Mouse (Mus musculus) heart, adult 2 months (tissue): Measurements from ENCODE around the gene Adgrl1. TPM values are rescaled to one million over a fixed set of nuclear protein-coding genes. Genes with fewer than 3 reads are reported as not detected.

Experiments used
- DNase-seq, 2 experiments: peaks; one replicate each; pipeline ENCODE4 v3.0.0; 2021
- H3K27ac ChIP-seq: fragments of 200-600 bp; 2 replicates; pipeline ENCODE4 v1.8.1; 2022
- H3K27me3 ChIP-seq: fragments of 200-500 bp; 2 replicates; pipeline ENCODE4 v1.6.1; 2012; ENCODE audit warnings: mild to moderate bottlenecking, low read length, inconsistent platforms, mixed read lengths; ENCODE audit not compliant: control insufficient read depth, insufficient read depth
- H3K36me3 ChIP-seq: fragments of 200-500 bp; 2 replicates; pipeline ENCODE4 v1.6.1; 2012; ENCODE audit warnings: low read length, inconsistent platforms; ENCODE audit not compliant: control insufficient read depth, insufficient read depth
- H3K4me1 ChIP-seq: fragments of 200-500 bp; 2 replicates; pipeline ENCODE4 v1.6.1; 2011; ENCODE audit warnings: low read length; ENCODE audit not compliant: control insufficient read depth, insufficient read depth
- H3K4me3 ChIP-seq: fragments of 200-600 bp; 2 replicates; pipeline ENCODE4 v1.8.1; 2022
- H3K79me2 ChIP-seq: fragments of 200-500 bp; replicated peaks from 2 replicates; pipeline ENCODE4 v1.6.1; 2012; ENCODE audit warnings: mild to moderate bottlenecking, inconsistent platforms, low read length, moderate library complexity, mixed read lengths; ENCODE audit not compliant: control insufficient read depth, insufficient read depth
- H3K9ac ChIP-seq: fragments of 200-500 bp; 2 replicates; pipeline ENCODE4 v1.6.1; 2012; ENCODE audit warnings: low read depth, mild to moderate bottlenecking, control low read depth, inconsistent platforms, low read length, mixed read lengths
- CTCF ChIP-seq: fragments of 200-600 bp; IDR thresholded peaks from 2 replicates; pipeline ENCODE4 v1.8.1; 2022; ENCODE audit warnings: antibody characterized with exemption, mild to moderate bottlenecking, moderate library complexity
- EP300 ChIP-seq: fragments of 200-500 bp; IDR thresholded peaks from 2 replicates; pipeline ENCODE4 v1.6.1; 2011; ENCODE audit warnings: low read depth, low read length, control low read depth; ENCODE audit not compliant: insufficient read depth
- POLR2A ChIP-seq: fragments of 200-500 bp; IDR thresholded peaks from 2 replicates; pipeline ENCODE4 v1.6.1; 2011; ENCODE audit warnings: mild to moderate bottlenecking, low read depth, low read length, control low read depth; ENCODE audit not compliant: insufficient read depth
- WGBS: fragments of 180-500 bp; shearing (Covaris S2); methylation state at CpG from one replicate; pipeline ENCODE4 v1.1.7; 2018; 5-methylcytosine and 5-hydroxymethylcytosine counted together
- intact Hi-C: fragments of 180-260 bp; cut with DNase I; formaldehyde crosslinking; loops from one replicate; pipeline ENCODE4 v1.15.1; 2025
- polyA plus RNA-seq: library from polyadenylated mRNA; depleted of rRNA; stranded (reverse); fragments of >200 nt; gene quantifications from 2 replicates; pipeline ENCODE4 v1.2.3, GENCODE M21; 2012
- total RNA-seq, 2 experiments: library from RNA; stranded (reverse); gene quantifications; 2 replicates each; pipeline ENCODE4 v1.2.3; 2021

Adgrl1 gene
- total and polyA plus RNA-seq, 3 experiments = 11.3 to 33.8 (median 12.9) TPM

DNA sequence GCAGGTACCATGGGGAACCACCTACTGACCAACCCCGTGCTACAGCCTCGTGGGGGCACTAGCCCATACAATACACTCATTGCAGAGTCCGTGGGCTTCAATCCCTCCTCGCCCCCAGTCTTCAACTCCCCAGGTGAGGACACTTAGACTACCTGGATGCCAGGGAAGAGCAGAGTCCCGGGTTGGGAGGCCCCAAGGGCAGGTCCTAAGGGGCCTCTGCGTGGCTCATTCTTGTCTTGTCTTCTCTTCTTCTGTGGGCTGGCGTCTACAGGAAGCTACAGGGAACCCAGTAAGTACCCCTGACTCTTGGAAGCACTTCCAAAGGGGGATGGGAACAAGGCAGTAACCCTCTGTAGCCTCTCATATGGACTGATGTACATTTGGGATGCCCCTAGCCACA, 37.7 kb downstream of the Adgrl1 start:
- WGBS = 93% methylated on average over 7 of the region's 7 CpGs
- H3K27me3 ChIP-seq = no peaks in the 10 kb centered on the region
- H3K9ac ChIP-seq = no peak overlapping the region
- H3K36me3 ChIP-seq = no peaks in the 10 kb centered on the region
- TF ChIP-seq POLR2A (no peak), EP300 (no peak)
- intact Hi-C loops = no loop called here
- H3K4me3 ChIP-seq = no peak overlapping the region
- no peaks in the 10 kb centered on the region for H3K4me1 ChIP-seq
- DNase-seq = no peak
- H3K79me2 ChIP-seq = no peaks in the 10 kb centered on the region
- H3K27ac ChIP-seq = no peak overlapping the region

- H3K79me2 ChIP-seq = no peaks in the 10 kb centered on the region
- WGBS = 94% methylated on average over 15 of the region's 15 CpGs
- H3K4me1 ChIP-seq = no peaks in the 10 kb centered on the region
- no peak overlapping the region for H3K9ac ChIP-seq
- intact Hi-C loops = no loop called here
- no peaks in the 10 kb centered on the region for H3K36me3 ChIP-seq
- no peaks in the 10 kb centered on the region for H3K27me3 ChIP-seq
- no peak overlapping the region for H3K27ac ChIP-seq
- DNase-seq = peak in 1 of 2 experiments; percentile 15
- TF ChIP-seq EP300 (no peak), POLR2A (no peak), CTCF (no peak)
- H3K4me3 ChIP-seq = no peak overlapping the region
Measured at GRCm38 (mm10) chr8:83938330-83938729, 38.4 kb downstream of the Adgrl1 start.

DNA sequence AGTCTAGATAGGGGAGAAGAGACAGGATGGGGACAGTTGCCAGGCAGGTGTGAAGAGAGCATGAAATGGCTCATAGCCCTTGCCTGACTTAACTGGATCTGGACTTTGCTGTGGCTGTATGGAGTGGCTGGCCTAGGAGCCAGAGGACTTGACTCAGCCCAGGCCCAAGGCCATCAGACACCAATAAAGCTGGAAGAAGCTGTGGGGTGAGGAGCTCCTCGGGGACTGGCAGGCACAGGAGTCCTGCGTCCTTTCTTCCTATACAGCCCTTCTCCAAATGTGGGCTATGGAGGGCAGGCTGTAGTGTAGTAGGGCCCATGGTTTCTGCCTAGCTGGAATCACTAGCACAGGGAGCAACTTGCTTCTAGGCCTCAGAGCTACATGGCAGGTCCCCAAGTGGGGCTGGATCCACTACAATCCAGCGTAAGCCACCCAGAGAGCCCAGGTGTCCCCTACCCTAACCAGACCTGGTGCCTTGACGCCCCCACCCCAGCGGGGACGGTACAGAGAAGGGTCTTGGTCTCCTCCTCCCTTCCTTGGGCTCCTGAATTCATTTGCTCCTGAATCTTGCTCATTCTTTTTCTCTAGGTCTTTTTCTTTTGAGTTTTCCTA, 41.3 kb downstream of the Adgrl1 start:
- H3K27ac ChIP-seq = no peak overlapping the region
- no peaks in the 10 kb centered on the region for H3K4me1 ChIP-seq
- no peak overlapping the region for H3K4me3 ChIP-seq
- TF ChIP-seq POLR2A (no peak), CTCF (no peak), EP300 (no peak)
- no peaks in the 10 kb centered on the region for H3K36me3 ChIP-seq
- DNase-seq = no peak
- intact Hi-C loops = no loop called here
- H3K27me3 ChIP-seq = no peaks in the 10 kb centered on the region
- WGBS = 84% methylated on average over 6 of the region's 6 CpGs
- H3K9ac ChIP-seq = no peak overlapping the region
- no peaks in the 10 kb centered on the region for H3K79me2 ChIP-seq

GRCm38 (mm10) chr8:83942446-83942845, 42.5 kb downstream of the Adgrl1 start:
- no peak overlapping the region for H3K27ac ChIP-seq
- 80% methylated on average over 1 of the region's 1 CpGs for WGBS
- H3K79me2 ChIP-seq = no peaks in the 10 kb centered on the region

DNA sequence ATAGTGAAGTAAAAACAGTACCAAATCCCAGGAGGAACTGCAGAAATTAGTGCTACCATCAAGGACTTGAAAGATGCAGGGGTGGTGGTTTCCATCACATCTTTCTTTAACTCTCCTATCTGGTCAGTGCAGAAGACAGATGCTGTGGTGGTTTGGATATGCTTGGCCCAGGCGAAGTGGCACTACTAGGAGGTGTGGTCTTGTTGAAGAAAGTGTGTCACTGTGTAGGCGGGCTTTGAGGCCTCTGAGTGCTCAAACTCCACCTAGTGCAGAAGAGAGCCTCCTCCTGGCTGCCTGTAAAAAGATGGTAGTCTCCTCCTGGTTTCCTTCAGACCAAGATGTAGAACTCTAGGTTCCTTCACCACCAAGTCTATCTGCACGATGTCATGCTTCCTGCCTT, 45.6 kb downstream of the Adgrl1 start:
- H3K4me3 ChIP-seq = no peak overlapping the region
- 59% methylated on average over 3 of the region's 3 CpGs for WGBS
- no peak for DNase-seq
- H3K27me3 ChIP-seq = no peaks in the 10 kb centered on the region
- TF ChIP-seq EP300 (no peak), CTCF (no peak), POLR2A (no peak)
- no peaks in the 10 kb centered on the region for H3K79me2 ChIP-seq
- intact Hi-C loops = no loop called here
- H3K36me3 ChIP-seq = no peaks in the 10 kb centered on the region
- H3K9ac ChIP-seq = no peak overlapping the region
- no peak overlapping the region for H3K27ac ChIP-seq
- H3K4me1 ChIP-seq = no peaks in the 10 kb centered on the region

More at GRCm38 (mm10) chr8:83942446-83942845, 42.5 kb downstream of the Adgrl1 start:
- TF ChIP-seq EP300 (no peak), CTCF (no peak), POLR2A (no peak)
- Histone ChIP-seq H3K27me3 (no peaks in the 10 kb centered on the region), H3K9ac (no peak overlapping the region), H3K36me3 (no peaks in the 10 kb centered on the region), H3K4me3 (no peak overlapping the region), H3K4me1 (no peaks in the 10 kb centered on the region)
- no peak for DNase-seq
- intact Hi-C loops = no loop called here

DNA sequence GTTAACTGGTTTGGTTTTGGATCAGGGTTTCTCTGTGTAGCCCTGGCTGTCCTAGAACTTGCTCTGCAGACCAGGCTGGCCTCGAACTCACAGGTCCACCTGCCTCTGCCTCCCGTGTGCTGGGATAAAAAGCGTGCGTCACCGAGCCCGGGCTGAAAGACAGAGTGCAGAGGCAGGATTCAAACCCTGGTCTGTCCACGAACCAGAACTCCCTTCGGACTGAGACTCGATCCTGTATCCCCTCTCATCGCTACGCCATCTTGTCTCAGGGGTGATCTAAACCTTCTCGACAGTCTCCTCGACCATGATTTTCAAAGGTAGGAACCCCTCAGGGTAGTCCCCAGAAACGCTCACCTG, 54.8 kb downstream of the Adgrl1 start:
- H3K9ac ChIP-seq = peak overlapping the region; percentile 15; the same call in 1 of the 2 replicates

More for the DNA sequence above, 54.8 kb downstream of the Adgrl1 start:
- WGBS = 1% methylated on average over 14 of the region's 14 CpGs
- H3K36me3 ChIP-seq = no peaks in the 10 kb centered on the region
- TF ChIP-seq POLR2A (no peak), CTCF (no peak), EP300 (no peak)
- no peaks in the 10 kb centered on the region for H3K4me1 ChIP-seq
- no peak for DNase-seq
- intact Hi-C loops = loop anchor here (2.0 to 5.0 kb wide), 2 partner anchors 44 to 287 kb away; partner anchors contain the start of gene Ptger1
- peak overlapping the region; percentile 64 for H3K27ac ChIP-seq
- H3K79me2 ChIP-seq = no peaks in the 10 kb centered on the region
- no peaks in the 10 kb centered on the region for H3K27me3 ChIP-seq
- peak overlapping the region; percentile 53 for H3K4me3 ChIP-seq
